Mouse (Mus musculus): Measurements from ENCODE around the gene Tmem79. TPM values are rescaled to one million over a fixed set of nuclear protein-coding genes. Genes with fewer than 3 reads are reported as not detected.
"Not testable (repeated sequence)": the region's sequence is repeated elsewhere in the genome, so short reads cannot be mapped to it uniquely, and the experiment has no call there.

The Tmem79 gene
- total RNA-seq (2014; fragmentation: Nextera tagmentation), result 1.7 and 7.8 TPM in 2 replicates
- 1.4 and 2.0 TPM in 2 replicates for total RNA-seq (2017)

DNA sequence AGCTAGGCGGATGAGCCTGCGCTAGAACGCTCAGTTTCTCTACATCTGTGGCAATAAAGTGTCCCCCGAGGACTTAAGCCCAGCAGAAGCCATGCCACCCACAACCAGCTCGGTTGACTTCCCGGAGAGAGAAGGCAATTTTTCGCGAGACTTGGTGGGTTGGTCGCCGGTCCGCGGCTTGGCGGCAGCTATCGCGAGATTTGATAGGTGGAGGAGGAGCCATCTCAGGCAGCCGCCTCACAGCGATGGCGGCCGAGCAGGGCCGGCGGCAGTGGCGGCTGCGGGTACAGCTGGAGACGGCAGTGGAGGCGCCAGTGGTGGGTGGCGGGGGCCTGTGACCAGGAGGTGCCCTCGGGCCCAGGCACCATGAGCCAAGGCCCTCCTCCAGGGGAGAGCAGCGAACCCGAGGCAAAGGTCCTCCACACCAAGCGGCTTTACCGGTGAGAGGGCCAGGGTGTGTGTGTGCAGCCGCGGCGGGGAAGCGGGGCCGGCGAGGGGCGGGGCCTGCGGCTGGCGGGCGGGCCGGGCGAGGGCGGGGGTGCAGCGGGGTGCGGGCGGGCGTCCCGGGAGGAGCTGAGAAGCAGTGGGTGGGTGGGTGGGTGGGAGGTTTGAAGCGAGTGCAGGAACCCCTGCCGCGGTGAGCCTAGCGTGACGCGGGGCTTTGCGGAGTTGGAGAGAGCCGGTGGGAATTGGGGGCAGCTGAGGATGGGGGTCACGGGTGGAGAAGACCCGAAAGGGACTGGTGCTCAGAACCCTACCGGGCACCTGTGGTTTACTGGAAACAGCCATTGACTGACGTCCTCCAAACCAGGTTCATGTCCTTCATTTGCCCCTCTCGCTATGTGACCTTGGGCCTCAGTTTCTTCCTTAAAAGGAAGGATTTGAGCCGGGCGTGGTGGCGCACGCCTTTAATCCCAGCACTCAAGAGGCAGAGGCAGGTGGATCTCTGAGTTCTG is at the start of gene Tmem79, which contains the start of gene Smg5:
Gene Tmem79 (minus strand): TSS at position 91 of the 956 bp plus-strand sequence.
Gene Smg5 (plus strand): TSS at position 203 of the 956 bp plus-strand sequence.
- peak; percentile 88 for ATAC-seq (replicated peaks; ENCODE audit: low FRiP score, low TSS enrichment, poor library complexity, severe bottlenecking)

- ATAC-seq (replicated peaks; ENCODE audit: low FRiP score, low TSS enrichment, poor library complexity, severe bottlenecking), result no peak
Measured at GRCm38 (mm10) chr3:88384364-88384763, 48.4 kb upstream of the Tmem79 start, which contains the start of gene Bglap. Bglap (minus strand) TSS chr3:88384464.

GRCm38 (mm10) chr3:88382383-88382782 is 46.4 kb upstream of the Tmem79 start:
- not testable (repeated sequence) for ATAC-seq (replicated peaks; ENCODE audit: low FRiP score, low TSS enrichment, poor library complexity, severe bottlenecking)

DNA sequence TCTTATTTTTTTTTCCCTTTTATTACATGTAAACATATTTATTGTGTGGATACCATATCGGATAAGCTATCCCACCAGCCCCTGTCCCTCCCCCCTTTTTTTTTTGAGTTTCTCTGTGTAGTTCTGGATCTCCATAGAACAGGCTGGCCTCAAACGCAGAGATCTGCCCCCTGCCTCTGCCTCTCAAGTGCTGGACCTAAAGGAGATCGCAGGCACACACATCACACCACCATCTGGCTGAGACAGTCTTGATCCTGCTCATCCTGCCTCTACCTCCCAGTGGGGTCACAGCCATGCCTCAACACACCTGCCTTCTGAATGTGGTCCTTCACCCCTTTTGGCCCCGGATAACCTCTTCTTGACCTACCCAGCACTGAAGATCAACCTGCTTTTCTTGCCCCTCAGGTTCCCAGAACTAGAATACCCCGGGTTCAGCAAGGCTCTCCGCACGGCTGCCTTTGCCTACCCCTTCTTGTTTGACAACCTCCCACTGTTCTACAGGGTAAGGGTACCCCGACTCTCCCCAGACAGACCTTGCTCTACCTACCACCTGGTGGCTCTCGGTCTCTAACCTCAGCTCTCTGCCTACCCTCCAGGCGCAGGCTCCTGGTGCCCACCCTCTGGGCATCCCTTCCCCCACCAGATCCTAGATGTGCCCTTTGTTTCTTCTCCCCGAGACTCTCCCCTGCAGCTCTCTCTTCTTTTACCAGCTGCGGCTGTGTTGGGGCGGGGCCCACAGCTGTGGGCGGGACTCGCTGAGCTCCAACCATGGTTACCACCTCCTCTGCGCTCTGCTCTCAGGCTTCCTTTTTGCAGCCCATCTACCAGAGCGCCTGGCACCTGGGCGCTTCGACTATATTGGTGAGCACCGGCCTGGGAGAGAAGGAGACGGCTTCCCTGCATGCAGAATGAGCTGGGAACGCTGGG is 45.7 kb upstream of the Tmem79 start:
- peak; percentile 86 for ATAC-seq (replicated peaks; ENCODE audit: low FRiP score, low TSS enrichment, poor library complexity, severe bottlenecking)

DNA sequence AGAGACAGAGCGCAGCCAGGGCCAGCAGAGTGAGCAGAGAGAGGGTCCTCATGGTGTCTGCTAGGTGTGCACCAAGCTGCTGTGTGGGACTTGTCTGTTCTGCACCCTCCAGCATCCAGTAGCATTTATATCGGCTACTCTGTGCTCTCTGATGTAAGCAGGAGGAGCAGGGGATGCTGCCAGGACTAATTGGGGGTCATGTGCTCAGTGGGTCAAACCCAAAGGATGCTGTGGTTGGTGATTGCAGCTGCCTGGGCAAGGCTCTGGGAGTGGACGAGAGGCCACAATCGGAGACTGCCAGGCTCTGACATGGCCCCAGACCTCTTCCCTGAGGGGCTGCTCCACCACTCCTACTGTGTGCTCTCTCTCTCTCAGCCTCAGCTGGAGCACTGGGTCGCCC is 42.7 kb upstream of the Tmem79 start, which contains the start of gene Bglap2:
Gene Bglap2 (minus strand): TSS at position 101 of the 400 bp plus-strand sequence.
- ATAC-seq (replicated peaks; ENCODE audit: low FRiP score, low TSS enrichment, poor library complexity, severe bottlenecking), result not testable (repeated sequence)

DNA sequence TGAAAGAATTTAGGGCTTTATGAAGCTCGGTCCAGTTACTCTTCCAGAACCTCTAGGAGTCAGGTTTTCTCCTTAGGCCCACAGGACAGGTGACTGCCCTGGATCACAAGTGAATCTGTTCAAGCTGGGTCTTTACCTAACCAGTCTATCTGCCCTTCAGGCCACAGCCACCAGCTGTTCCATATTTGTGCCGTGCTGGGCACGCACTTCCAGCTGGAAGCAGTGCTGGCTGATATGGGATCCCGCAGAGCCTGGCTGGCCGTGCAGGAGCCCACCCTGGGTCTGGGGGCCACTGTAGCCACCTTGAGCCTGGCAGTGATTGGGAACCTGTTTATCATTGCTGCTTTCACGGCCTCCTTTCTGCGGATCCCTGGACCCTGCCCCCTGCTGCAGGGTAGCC is 40.7 kb upstream of the Tmem79 start:
- ATAC-seq (replicated peaks; ENCODE audit: low FRiP score, low TSS enrichment, poor library complexity, severe bottlenecking), result not testable (repeated sequence)

DNA sequence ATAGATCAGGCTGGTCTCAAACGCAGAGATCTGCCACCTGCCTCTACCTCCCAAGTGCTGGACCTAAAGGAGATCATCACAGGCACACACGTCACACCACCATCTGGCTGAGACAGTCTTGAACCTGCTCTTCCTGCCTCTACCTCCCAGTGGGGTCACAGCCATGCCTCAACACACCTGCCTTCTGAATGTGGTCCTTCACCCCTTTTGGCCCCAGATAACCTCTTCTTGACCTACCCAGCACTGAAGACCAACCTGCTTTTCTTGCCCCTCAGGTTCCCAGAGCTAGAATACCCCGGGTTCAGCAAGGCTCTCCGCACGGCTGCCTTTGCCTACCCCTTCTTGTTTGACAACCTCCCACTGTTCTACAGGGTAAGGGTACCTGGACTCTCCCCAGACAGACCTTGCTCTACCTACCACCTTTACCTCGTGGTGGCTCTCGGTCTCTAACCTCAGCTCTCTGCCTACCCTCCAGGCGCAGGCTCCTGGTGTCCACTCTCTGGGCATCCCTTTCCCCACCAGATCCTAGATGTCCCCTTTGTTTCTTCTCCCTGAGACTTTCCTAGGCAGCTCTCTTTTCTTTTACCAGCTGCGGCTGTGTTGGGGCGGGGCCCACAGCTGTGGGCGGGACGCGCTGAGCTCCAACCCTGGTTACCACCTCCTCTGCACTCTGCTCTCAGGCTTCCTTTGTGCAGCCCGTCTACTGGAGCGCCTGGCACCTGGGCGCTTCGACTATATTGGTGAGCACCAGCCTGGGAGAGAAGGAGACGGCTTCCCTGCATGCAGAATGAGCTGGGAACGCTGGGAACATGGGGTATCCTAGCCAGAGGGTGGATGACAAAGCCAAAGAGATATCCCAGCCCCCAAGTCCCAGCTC is 40.0 kb upstream of the Tmem79 start:
- ATAC-seq (replicated peaks; ENCODE audit: low FRiP score, low TSS enrichment, poor library complexity, severe bottlenecking), result peak; percentile 92

GRCm38 (mm10) chr3:88372643-88373042 is 36.7 kb upstream of the Tmem79 start, which contains the start of gene Bglap3:
Bglap3 (minus strand) TSS chr3:88372743.
- ATAC-seq (replicated peaks; ENCODE audit: low FRiP score, low TSS enrichment, poor library complexity, severe bottlenecking), result not testable (repeated sequence)

- ATAC-seq (replicated peaks; ENCODE audit: low FRiP score, low TSS enrichment, poor library complexity, severe bottlenecking), result not testable (repeated sequence)
Measured at GRCm38 (mm10) chr3:88368511-88368910, 32.6 kb upstream of the Tmem79 start.

GRCm38 (mm10) chr3:88367517-88367916 is 31.6 kb upstream of the Tmem79 start:
- ATAC-seq (replicated peaks; ENCODE audit: low FRiP score, low TSS enrichment, poor library complexity, severe bottlenecking), result not testable (repeated sequence)

GRCm38 (mm10) chr3:88366830-88367428 is 31.0 kb upstream of the Tmem79 start:
- peak; percentile 73 for ATAC-seq (replicated peaks; ENCODE audit: low FRiP score, low TSS enrichment, poor library complexity, severe bottlenecking)

- no peak for ATAC-seq (replicated peaks; ENCODE audit: low FRiP score, low TSS enrichment, poor library complexity, severe bottlenecking)
Measured at GRCm38 (mm10) chr3:88365705-88366361, 29.9 kb upstream of the Tmem79 start.

- ATAC-seq (replicated peaks; ENCODE audit: low FRiP score, low TSS enrichment, poor library complexity, severe bottlenecking), result no peak
Measured at GRCm38 (mm10) chr3:88364337-88364736, 28.4 kb upstream of the Tmem79 start, which contains the start of gene Paqr6. Paqr6 (plus strand) TSS chr3:88364584.

GRCm38 (mm10) chr3:88363700-88364099 is 27.8 kb upstream of the Tmem79 start:
- peak; percentile 74 for ATAC-seq (replicated peaks; ENCODE audit: low FRiP score, low TSS enrichment, poor library complexity, severe bottlenecking)

GRCm38 (mm10) chr3:88361612-88362313 is 25.8 kb upstream of the Tmem79 start:
- no peak for ATAC-seq (replicated peaks; ENCODE audit: low FRiP score, low TSS enrichment, poor library complexity, severe bottlenecking)

DNA sequence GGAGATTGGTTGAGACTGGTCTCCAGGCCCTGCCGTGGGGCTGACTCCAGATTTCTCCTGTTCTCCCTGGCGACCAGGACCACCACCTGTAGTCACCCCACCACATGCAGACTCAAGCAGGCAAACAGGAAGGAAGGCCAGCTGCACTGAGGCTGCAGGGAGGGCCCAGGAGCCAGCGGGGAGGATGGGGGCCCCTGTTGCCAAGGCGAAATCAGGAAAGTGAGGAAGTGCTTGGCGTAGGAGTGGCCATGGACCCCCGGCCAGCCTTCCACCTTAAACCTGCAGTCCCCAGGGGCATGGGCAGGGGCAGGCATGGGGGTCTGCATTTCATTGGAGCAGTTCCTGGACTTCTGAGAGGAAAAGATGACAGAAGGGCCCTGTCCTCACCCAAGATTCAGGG is 25.1 kb upstream of the Tmem79 start:
- ATAC-seq (replicated peaks; ENCODE audit: low FRiP score, low TSS enrichment, poor library complexity, severe bottlenecking), result no peak

DNA sequence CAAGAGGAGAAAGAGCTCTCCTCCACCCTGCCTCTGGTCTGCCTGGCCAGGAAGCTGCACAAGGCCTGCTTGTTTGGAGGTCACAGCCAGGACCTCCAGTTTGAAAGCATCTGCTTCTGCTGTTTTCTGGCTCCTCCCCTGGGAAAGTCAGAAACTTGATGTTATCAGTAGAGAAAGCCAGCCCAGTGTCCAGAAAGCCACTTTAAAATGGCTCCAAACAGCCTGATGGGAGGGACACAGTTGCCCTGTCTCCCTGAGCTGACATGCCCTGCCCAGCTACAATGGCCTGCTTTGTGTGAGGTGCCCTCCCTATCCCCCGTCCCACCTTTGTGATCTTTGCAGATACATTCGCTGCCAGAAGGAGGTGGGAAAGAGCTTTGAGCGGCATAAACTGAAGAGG is 24.0 kb upstream of the Tmem79 start:
- no peak for ATAC-seq (replicated peaks; ENCODE audit: low FRiP score, low TSS enrichment, poor library complexity, severe bottlenecking)

Data from megakaryocyte-erythroid progenitor cell, adult 5-6 weeks (primary cell).